Mouse (Mus musculus): ENCODE measurements around the gene Gm10840. TPM values are rescaled to one million over a fixed set of nuclear protein-coding genes. Genes with fewer than 3 reads are reported as not detected.
"Not testable (repeated sequence)": the region's sequence is repeated elsewhere in the genome, so short reads cannot be mapped to it uniquely, and the experiment has no call there.

Gene Gm10840
- polyA plus RNA-seq, 1 experiment from 2014 or later, result not detected

DNA sequence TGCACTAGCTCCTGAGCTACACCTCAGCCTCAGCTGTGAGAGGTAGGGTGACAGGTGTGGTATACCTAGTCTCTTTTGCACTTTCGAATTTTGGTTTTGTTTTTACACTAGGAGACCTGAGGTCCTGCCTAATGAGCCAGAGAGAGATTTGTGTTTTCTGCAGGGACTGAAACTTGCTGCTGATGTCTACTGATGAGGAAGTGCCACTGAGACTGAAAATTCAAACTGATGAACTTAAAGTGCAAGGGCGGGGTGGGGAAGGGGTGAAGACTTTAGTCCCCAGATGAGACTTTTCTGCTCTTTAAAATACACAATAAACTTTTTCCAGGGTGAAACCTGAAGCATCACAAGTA lies 19.8 kb downstream of the Gm10840 start:
- H3K27ac ChIP-seq (replicated peaks), result no peak overlapping the region
- H3K4me1 ChIP-seq, result peaks cover 11% of the 10 kb centered on the region
- 88% methylated on average over 2 of the region's 2 CpGs for WGBS
- no peak overlapping the region for H3K4me3 ChIP-seq
- H3K27me3 ChIP-seq (replicated peaks), result no peaks in the 10 kb centered on the region
- H3K36me3 ChIP-seq, result peaks cover 31% of the 10 kb centered on the region
- H3K9me3 ChIP-seq, result no peaks in the 10 kb centered on the region
- ATAC-seq (ENCODE audit: extremely low read depth, insufficient number of reproducible peaks, low FRiP score, low TSS enrichment), result no peak
- H3K9ac ChIP-seq, result no peak overlapping the region
- no peak overlapping the region for H3K4me2 ChIP-seq

DNA sequence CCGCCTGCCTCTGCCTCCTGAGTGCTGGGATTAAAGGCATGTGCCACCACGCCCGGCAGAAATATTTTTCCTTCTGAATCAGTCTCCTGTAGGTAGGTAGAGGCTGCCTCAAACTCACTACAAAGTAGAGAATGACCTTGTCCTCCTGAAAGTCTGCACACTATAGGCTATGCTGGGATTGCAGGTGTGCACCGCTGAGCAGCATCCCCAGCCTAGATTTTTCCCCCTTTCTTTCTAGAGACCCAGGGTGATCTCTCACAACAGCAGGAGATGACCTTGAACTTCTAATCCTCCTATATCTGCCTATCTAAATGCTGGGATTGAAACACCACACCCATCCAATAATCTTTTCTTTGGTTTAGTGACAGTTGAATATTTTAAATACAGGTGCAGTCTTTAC lies 26.7 kb downstream of the Gm10840 start:
- Histone ChIP-seq H3K27ac (replicated peaks) (no peak overlapping the region), H3K27me3 (replicated peaks) (no peaks in the 10 kb centered on the region), H3K4me1 (peaks cover 5% of the 10 kb centered on the region), H3K4me3 (no peak overlapping the region), H3K4me2 (no peak overlapping the region), H3K9me3 (no peaks in the 10 kb centered on the region), H3K36me3 (peaks cover 26% of the 10 kb centered on the region), H3K9ac (no peak overlapping the region)
- 81% methylated on average over 4 of the region's 4 CpGs for WGBS
- ATAC-seq (ENCODE audit: extremely low read depth, insufficient number of reproducible peaks, low FRiP score, low TSS enrichment), result no peak

DNA sequence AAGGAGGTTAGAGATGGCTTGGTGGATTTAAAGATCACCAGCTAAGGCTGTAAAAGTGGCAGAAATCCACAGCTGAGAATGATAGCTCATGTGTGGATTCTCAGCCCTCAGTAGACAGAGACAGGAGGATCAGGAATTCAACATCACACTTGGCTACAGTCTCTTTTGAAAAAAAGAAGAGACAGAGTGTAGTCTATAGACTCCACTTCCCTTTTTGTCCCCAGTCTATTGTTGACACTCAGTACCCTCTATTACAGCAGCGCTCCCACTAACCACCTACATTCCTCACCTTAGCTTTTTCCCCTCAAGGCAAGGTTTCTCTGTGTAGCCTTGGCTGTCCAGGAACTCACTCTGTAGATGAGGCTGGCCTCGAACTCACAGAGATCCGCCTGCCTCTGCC lies 31.1 kb downstream of the Gm10840 start:
- WGBS, result 95% methylated on average over 3 of the region's 3 CpGs
- Histone ChIP-seq H3K27me3 (replicated peaks) (no peaks in the 10 kb centered on the region), H3K4me1 (peaks cover 33% of the 10 kb centered on the region), H3K4me3 (no peak overlapping the region), H3K36me3 (peaks cover 8% of the 10 kb centered on the region), H3K4me2 (peak overlapping the region; percentile 89; the same call in 1 of the 2 replicates), H3K27ac (replicated peaks) (no peak overlapping the region), H3K9ac (no peak overlapping the region), H3K9me3 (no peaks in the 10 kb centered on the region)
- no peak for ATAC-seq (ENCODE audit: extremely low read depth, insufficient number of reproducible peaks, low FRiP score, low TSS enrichment)

DNA sequence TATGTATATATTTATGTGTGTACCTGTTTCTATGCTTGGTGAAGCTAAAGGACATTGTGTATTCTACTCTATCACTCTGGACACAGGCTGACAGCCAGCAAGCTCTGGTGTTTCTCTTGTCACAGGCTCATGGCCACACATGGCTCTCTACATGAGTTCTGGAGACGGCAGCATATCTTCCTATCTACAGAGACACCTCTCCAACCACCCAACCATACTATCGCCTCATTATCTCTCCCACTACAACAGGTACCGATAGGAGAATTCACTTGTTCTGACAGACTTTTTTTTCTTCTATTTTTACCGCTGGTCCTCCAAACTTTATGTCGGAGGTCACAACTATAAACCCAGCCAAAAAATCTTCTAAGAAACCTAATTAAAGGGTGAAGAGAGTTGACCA lies 31.6 kb downstream of the Gm10840 start:
- Histone ChIP-seq H3K4me1 (peaks cover 33% of the 10 kb centered on the region), H3K27ac (replicated peaks) (no peak overlapping the region), H3K4me2 (peak overlapping the region; percentile 89), H3K9me3 (no peaks in the 10 kb centered on the region), H3K27me3 (replicated peaks) (no peaks in the 10 kb centered on the region), H3K4me3 (peak overlapping the region; percentile 67), H3K36me3 (peaks cover 12% of the 10 kb centered on the region), H3K9ac (peak overlapping the region; percentile 83; the same call in 1 of the 2 replicates)
- WGBS, result 58% methylated on average over 5 of the region's 5 CpGs
- no peak for ATAC-seq (ENCODE audit: extremely low read depth, insufficient number of reproducible peaks, low FRiP score, low TSS enrichment)

DNA sequence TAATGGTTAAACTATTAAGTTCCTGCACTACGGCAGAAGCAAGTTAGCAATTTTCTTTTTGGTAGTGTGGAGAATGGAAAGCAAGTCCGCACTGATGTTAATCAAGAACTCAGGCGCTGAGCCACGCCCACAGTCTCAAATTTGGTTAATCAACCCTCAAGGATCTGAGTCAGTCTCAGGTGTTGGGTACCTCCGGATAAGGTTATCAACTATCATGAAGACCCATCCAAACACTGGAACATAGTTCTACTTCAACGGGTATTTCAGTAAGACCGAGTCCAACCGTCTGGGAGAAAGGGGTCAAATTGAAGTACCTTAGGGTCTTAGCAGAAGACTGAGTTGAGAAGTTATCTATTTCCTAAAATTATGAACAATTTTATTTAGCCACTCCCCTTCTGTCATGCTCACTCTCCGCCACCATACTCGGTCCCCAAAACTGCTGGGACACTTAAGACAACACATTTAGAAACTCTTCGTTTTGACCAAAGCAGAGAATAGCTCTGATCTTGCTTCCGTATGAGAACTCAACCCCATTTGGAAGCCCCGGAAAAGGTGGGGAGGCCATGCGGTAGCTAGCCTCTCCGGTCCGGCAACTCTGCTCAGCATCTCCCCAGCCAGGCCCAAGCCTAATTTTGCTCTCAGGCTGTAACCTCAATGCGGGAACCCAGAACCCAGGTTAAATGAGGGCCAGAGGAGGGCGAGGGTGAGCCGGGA lies 32.2 kb downstream of the Gm10840 start:
- H3K9ac ChIP-seq, result peak overlapping the region; percentile 83
- no peak for ATAC-seq (ENCODE audit: extremely low read depth, insufficient number of reproducible peaks, low FRiP score, low TSS enrichment)
- H3K36me3 ChIP-seq, result peaks cover 17% of the 10 kb centered on the region
- peaks cover 33% of the 10 kb centered on the region for H3K4me1 ChIP-seq
- peak overlapping the region; percentile 89 for H3K4me2 ChIP-seq
- WGBS, result 9% methylated on average over 19 of the region's 19 CpGs
- no peaks in the 10 kb centered on the region for H3K27me3 ChIP-seq (replicated peaks)
- H3K9me3 ChIP-seq, result no peaks in the 10 kb centered on the region
- peak overlapping the region; percentile 77 for H3K27ac ChIP-seq (replicated peaks)
- H3K4me3 ChIP-seq, result peak overlapping the region; percentile 67

DNA sequence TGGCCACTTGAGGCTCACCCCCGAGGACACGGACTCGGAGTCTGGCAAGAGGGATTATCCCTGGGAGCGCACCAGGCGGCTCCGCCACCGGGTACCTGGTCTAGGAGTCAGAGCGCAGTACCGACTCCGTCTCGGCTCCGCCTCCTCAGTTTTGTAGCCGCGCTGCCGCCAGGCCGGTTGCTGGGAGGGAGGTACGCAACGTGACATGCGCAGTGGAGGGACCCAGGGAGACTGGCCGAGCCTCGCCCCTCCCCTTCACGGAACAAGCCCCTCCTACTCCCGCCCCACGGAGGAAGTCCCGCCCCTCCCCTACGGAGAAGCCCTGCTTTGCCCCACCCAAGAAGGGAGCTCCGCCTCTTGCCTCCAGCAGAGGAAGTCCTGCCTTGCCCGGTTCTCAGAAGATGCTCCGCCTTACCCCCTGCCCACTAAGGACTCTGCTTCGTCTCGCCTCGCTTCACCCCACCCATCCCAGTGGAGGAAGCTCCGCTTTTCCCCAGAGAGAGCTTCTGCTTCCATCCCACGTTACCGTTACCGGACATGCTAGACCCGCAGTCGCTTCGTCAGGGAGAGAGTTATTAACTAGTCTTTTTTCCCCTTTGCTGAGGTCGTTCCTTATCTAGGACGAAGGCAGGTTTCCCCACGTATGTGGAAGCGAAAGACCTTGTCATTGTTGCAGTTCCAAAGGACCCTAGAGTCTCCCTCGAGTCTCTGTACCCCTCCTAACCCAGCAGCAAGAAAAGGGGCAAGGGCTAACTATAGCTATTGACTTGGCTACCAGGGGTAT lies 32.9 kb downstream of the Gm10840 start:
- peak overlapping the region; percentile 89 for H3K4me2 ChIP-seq
- peaks cover 25% of the 10 kb centered on the region for H3K36me3 ChIP-seq
- peaks cover 33% of the 10 kb centered on the region for H3K4me1 ChIP-seq
- ATAC-seq (ENCODE audit: extremely low read depth, insufficient number of reproducible peaks, low FRiP score, low TSS enrichment), result peak; percentile 96
- 3% methylated on average over 41 of the region's 44 CpGs for WGBS
- peak overlapping the region; percentile 83 for H3K9ac ChIP-seq
- peak overlapping the region; percentile 67 for H3K4me3 ChIP-seq
- H3K27ac ChIP-seq (replicated peaks), result peak overlapping the region; percentile 84
- no peaks in the 10 kb centered on the region for H3K27me3 ChIP-seq (replicated peaks)
- H3K9me3 ChIP-seq, result no peaks in the 10 kb centered on the region

DNA sequence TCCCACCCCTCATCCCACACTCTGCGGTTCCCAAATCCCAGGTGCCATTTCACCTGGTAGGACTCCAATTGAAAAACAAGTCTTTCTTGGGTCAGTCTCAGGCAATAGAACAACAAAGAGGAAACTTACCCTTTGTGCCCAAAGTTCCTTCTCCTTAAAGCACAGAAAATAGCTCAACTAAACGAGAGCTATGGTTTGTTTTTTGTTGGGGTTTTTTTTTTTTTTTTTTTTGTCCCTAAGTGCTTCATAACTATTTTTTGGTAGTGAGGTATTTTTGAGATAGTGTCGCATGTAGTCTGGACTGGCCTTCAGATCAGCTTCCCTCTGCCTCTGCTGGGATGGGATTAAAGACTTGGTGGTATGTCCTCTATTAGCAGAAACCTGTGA lies 33.5 kb downstream of the Gm10840 start:
- no peaks in the 10 kb centered on the region for H3K27me3 ChIP-seq (replicated peaks)
- WGBS, result 24% methylated on average over 3 of the region's 3 CpGs
- peak overlapping the region; percentile 84 for H3K27ac ChIP-seq (replicated peaks)
- H3K36me3 ChIP-seq, result peaks cover 30% of the 10 kb centered on the region
- peak overlapping the region; percentile 83 for H3K9ac ChIP-seq
- H3K4me1 ChIP-seq, result peaks cover 33% of the 10 kb centered on the region
- no peak for ATAC-seq (ENCODE audit: extremely low read depth, insufficient number of reproducible peaks, low FRiP score, low TSS enrichment)
- H3K4me3 ChIP-seq, result peak overlapping the region; percentile 67
- peak overlapping the region; percentile 89 for H3K4me2 ChIP-seq
- no peaks in the 10 kb centered on the region for H3K9me3 ChIP-seq

DNA sequence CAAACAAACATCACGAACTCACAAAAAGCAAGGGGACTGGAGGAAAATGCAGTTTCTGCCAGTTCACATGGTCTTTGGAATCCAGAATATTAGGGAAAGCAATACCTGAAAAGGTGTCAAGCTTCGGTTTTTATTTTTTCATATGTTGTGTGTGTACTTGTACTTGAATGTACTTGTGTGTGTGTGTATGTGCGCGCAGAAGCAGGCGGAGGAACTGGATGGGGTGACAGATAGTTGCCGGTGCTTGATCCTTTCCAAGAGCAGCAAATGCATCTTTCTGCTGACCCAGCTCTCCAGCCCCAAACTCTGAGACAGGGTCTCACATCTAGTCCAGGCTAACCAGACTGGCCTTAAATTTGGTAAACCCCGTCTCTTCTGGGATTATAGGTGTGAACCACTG lies 34.2 kb downstream of the Gm10840 start:
- 89% methylated on average over 7 of the region's 7 CpGs for WGBS

DNA sequence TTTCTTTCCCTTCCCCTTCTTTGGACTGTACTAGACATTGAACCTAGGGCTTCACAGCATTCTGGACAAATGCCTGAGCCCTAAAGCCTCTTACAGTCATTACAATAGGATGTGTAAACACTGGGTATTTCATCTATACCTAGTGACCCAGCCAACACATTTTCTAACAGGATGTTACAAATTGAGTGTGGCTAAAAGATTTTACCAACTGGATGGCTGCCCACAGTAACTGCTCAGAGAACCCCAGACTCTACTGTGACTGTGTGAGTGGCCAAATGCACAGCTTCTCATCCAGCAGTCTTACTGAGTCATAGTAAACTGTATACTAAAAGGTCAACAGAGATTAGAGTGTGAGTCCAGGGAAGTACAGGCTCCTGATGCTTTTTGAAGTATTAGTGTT lies 34.7 kb downstream of the Gm10840 start:
- no peak for ATAC-seq (ENCODE audit: extremely low read depth, insufficient number of reproducible peaks, low FRiP score, low TSS enrichment)
- no peak overlapping the region for H3K4me2 ChIP-seq

More for the DNA sequence above, 34.2 kb downstream of the Gm10840 start:
- Histone ChIP-seq H3K9ac (no peak overlapping the region), H3K4me1 (peaks cover 33% of the 10 kb centered on the region), H3K4me2 (no peak overlapping the region), H3K4me3 (no peak overlapping the region), H3K36me3 (peaks cover 30% of the 10 kb centered on the region), H3K27me3 (replicated peaks) (no peaks in the 10 kb centered on the region), H3K27ac (replicated peaks) (peak overlapping the region; percentile 64), H3K9me3 (no peaks in the 10 kb centered on the region)
- no peak for ATAC-seq (ENCODE audit: extremely low read depth, insufficient number of reproducible peaks, low FRiP score, low TSS enrichment)

DNA sequence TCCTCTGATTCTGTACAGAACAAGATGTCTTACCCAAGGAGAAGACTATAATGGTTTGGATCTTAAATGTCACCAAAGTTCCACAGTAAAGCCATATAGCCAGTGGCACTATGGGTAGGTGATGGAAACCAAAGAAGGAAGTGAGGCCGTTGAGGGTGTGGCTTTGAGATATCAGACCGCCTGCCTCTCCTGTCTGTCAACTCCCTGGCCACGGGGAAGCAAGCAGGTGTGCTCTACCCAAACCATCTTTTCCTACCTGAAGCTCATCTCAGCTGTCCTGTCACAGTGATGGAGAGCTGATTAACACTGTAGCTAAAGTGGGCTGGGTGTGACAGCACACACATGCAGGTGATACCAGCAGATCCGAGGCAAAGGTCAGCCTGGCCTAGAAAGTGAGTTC lies 37.6 kb downstream of the Gm10840 start:
- peaks cover 62% of the 10 kb centered on the region for H3K36me3 ChIP-seq
- H3K27ac ChIP-seq (replicated peaks), result no peak overlapping the region
- no peak overlapping the region for H3K9ac ChIP-seq
- no peaks in the 10 kb centered on the region for H3K9me3 ChIP-seq
- no peaks in the 10 kb centered on the region for H3K27me3 ChIP-seq (replicated peaks)
- H3K4me2 ChIP-seq, result no peak overlapping the region
- WGBS, result 76% methylated on average over 4 of the region's 4 CpGs
- peaks cover 25% of the 10 kb centered on the region for H3K4me1 ChIP-seq
- H3K4me3 ChIP-seq, result no peak overlapping the region
- ATAC-seq (ENCODE audit: extremely low read depth, insufficient number of reproducible peaks, low FRiP score, low TSS enrichment), result no peak

More for the DNA sequence above, 34.7 kb downstream of the Gm10840 start:
- Histone ChIP-seq H3K36me3 (peaks cover 35% of the 10 kb centered on the region), H3K27ac (replicated peaks) (peak overlapping the region; percentile 64), H3K9ac (peak overlapping the region; percentile 37; the same call in 1 of the 2 replicates), H3K4me1 (peaks cover 33% of the 10 kb centered on the region), H3K4me3 (no peak overlapping the region), H3K27me3 (replicated peaks) (no peaks in the 10 kb centered on the region), H3K9me3 (no peaks in the 10 kb centered on the region)

DNA sequence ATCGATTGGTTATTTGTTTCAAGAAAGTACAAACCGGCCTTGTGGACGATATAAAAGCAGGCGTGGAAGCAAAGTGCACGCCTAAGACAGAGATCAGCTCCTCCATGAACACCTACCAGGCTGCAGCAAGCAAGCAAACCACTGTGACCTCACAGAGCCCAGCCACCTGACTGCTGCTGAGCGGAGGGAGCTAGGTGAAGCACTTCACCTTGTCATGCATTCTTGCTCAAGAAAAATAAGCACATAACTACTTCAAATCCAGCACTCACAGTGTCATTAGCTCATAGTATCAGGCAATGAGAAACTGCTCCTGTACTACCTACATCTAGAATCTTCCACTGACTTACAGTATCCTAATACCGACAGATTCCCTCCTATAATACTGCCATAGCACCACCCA lies 39.3 kb downstream of the Gm10840 start:
- Histone ChIP-seq H3K4me1 (peaks cover 14% of the 10 kb centered on the region), H3K36me3 (peaks cover 79% of the 10 kb centered on the region)
- not testable (repeated sequence) for ATAC-seq (ENCODE audit: extremely low read depth, insufficient number of reproducible peaks, low FRiP score, low TSS enrichment); H3K4me2 ChIP-seq; H3K9ac ChIP-seq; H3K27ac ChIP-seq (replicated peaks); H3K27me3 ChIP-seq (replicated peaks); H3K4me3 ChIP-seq; H3K9me3 ChIP-seq
- 93% methylated on average over 7 of the region's 7 CpGs for WGBS
